Mouse (Mus musculus) left cerebral cortex, postnatal 36 days (tissue): Measurements from ENCODE around the gene Hhat. TPM values are rescaled to one million over a fixed set of nuclear protein-coding genes. Genes with fewer than 3 reads are reported as not detected.

Source experiments
- DNase-seq, 2 experiments: peaks; one replicate each; pipeline ENCODE4 v3.0.0; 2021 to 2022; ENCODE audit warnings: low spot score in 2 of 2, mixed read lengths in 1 of 2
- intact Hi-C: fragments of 180-260 bp; cut with DNase I; formaldehyde crosslinking; loops from one replicate; pipeline ENCODE4 v1.15.1; 2025
- total RNA-seq, 2 experiments: library from RNA; stranded (reverse); gene quantifications; 2 replicates each; pipeline ENCODE4 v1.2.3; 2021

Hhat gene
- total RNA-seq, 2 experiments from 2014 or later, result 1.2 to 2.3 TPM

- intact Hi-C loops, result no loop called here
These were observed 21.6 kb downstream of the Hhat start for GRCm38 (mm10) chr1:192749270-192750041.

GRCm38 (mm10) chr1:192746201-192746600, 24.8 kb downstream of the Hhat start:
- no peak for DNase-seq
- intact Hi-C loops, result no loop called here

More at GRCm38 (mm10) chr1:192749270-192750041, 21.6 kb downstream of the Hhat start:
- DNase-seq, result no peak

- no peak for DNase-seq
- intact Hi-C loops, result no loop called here
These were observed 25.6 kb downstream of the Hhat start for GRCm38 (mm10) chr1:192745240-192746101.

- no peak for DNase-seq
- intact Hi-C loops, result no loop called here
These were observed 26.2 kb downstream of the Hhat start for GRCm38 (mm10) chr1:192744880-192745239.

- intact Hi-C loops, result no loop called here
- DNase-seq, result no peak
These were observed 28.4 kb downstream of the Hhat start for GRCm38 (mm10) chr1:192742394-192743251.

- intact Hi-C loops, result no loop called here
- no peak for DNase-seq
These were observed 29.1 kb downstream of the Hhat start for GRCm38 (mm10) chr1:192741896-192742295.

- intact Hi-C loops, result no loop called here
- DNase-seq, result no peak
These were observed 34.5 kb downstream of the Hhat start for GRCm38 (mm10) chr1:192736524-192736923.

- no peak for DNase-seq
- intact Hi-C loops, result no loop called here
These were observed 35.0 kb downstream of the Hhat start for GRCm38 (mm10) chr1:192736002-192736426.

- peak in 1 of 2 experiments; percentile 23 for DNase-seq
- intact Hi-C loops, result no loop called here
These were observed 40.5 kb downstream of the Hhat start for GRCm38 (mm10) chr1:192730517-192730916.

GRCm38 (mm10) chr1:192726996-192727624, 43.9 kb downstream of the Hhat start:
- intact Hi-C loops, result loop anchor here (5.0 kb wide), 1 partner anchor 185 kb away; no protein-coding TSS in a partner anchor
- DNase-seq, result peak; percentile 48 to 57

GRCm38 (mm10) chr1:192722147-192722546, 48.9 kb downstream of the Hhat start:
- peak; percentile 31 to 65 for DNase-seq
- intact Hi-C loops, result no loop called here

- intact Hi-C loops, result no loop called here
- DNase-seq, result no peak
These were observed 50.9 kb downstream of the Hhat start for GRCm38 (mm10) chr1:192720156-192720555.

- intact Hi-C loops, result loop anchor here (2.0 kb wide), 2 partner anchors 113 to 523 kb away; no protein-coding TSS in a partner anchor
- peak in 1 of 2 experiments; percentile 34 for DNase-seq
These were observed 59.2 kb downstream of the Hhat start for GRCm38 (mm10) chr1:192711779-192712348.

- no peak for DNase-seq
These were observed 70.5 kb downstream of the Hhat start for GRCm38 (mm10) chr1:192700339-192701073.

GRCm38 (mm10) chr1:192699101-192699500, 71.9 kb downstream of the Hhat start:
- no peak for DNase-seq
- intact Hi-C loops, result no loop called here

More at GRCm38 (mm10) chr1:192700339-192701073, 70.5 kb downstream of the Hhat start:
- intact Hi-C loops, result no loop called here

- intact Hi-C loops, result no loop called here
- no peak for DNase-seq
These were observed 74.6 kb downstream of the Hhat start for GRCm38 (mm10) chr1:192696371-192696863.

- intact Hi-C loops, result no loop called here
- DNase-seq, result no peak
These were observed 77.4 kb downstream of the Hhat start for GRCm38 (mm10) chr1:192693644-192694043.

GRCm38 (mm10) chr1:192692982-192693381, 78.0 kb downstream of the Hhat start:
- DNase-seq, result no peak
- intact Hi-C loops, result no loop called here
